Mouse (Mus musculus) cerebellum, adult 2 months (tissue): Measurements from ENCODE around the gene Ndufb10.

Experiments used
- CTCF ChIP-seq: fragments of 200-500 bp; IDR thresholded peaks from 2 replicates; pipeline ENCODE4 v1.5.1; 2011; ENCODE audit warnings: low read depth, mild to moderate bottlenecking, control low read depth, low read length, moderate library complexity, borderline replicate concordance; ENCODE audit not compliant: insufficient read depth
- POLR2A ChIP-seq: fragments of 200-500 bp; IDR thresholded peaks from 2 replicates; pipeline ENCODE4 v1.6.1; 2011; ENCODE audit warnings: low read length, control low read depth, borderline replicate concordance; ENCODE audit not compliant: insufficient read depth

- TF ChIP-seq CTCF: no peak
- TF ChIP-seq POLR2A: no peak
Measured at GRCm38 (mm10) chr17:24738238-24738637, 14.0 kb upstream of the Ndufb10 start.
